Mouse (Mus musculus): ENCODE data around the gene E130308A19Rik. TPM values are rescaled to one million over a fixed set of nuclear protein-coding genes. Genes with fewer than 3 reads are reported as not detected.

Gene E130308A19Rik
- polyA plus RNA-seq, 1 experiment from 2014 or later = 8.3 TPM

DNA sequence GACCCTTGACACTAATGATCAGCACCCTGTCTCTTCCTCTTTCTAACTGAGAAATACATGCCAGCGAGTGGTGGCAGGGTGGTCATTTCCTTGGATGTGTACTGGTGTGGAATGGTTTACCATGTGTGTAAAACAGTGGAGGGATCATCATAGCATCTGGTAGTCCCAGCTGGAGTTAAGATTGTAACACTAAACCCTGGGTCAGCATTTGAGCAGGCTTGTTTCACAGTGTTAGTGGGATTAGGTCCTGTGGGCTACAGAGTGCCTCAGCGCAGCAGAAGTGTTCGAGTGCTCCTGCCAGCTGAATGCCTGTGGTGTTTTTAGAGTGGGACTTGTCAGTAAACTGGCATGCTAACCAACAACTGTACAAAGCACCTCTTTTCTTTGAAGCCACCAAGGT lies 42.0 kb downstream of the E130308A19Rik start:
- Histone ChIP-seq H3K4me3 (ENCODE audit: low read depth, low read length) (no peak overlapping the region), H3K9ac (ENCODE audit: low read depth, low read length) (no peak overlapping the region)
- 69% methylated on average over 3 of the region's 3 CpGs for WGBS (ENCODE audit: insufficient replicate concordance)

GRCm38 (mm10) chr4:59669131-59669530 lies 43.1 kb downstream of the E130308A19Rik start:
- no peak overlapping the region for H3K9ac ChIP-seq (ENCODE audit: low read depth, low read length)
- no peaks in the 10 kb centered on the region for H3K9me3 ChIP-seq (replicated peaks; ENCODE audit: control insufficient read depth, low read length)
- peaks cover 34% of the 10 kb centered on the region for H3K4me1 ChIP-seq (ENCODE audit: control insufficient read depth, low read depth, low read length)
- no peaks in the 10 kb centered on the region for H3K36me3 ChIP-seq (ENCODE audit: control insufficient read depth, insufficient read depth)
- H3K4me3 ChIP-seq (ENCODE audit: low read depth, low read length) = no peak overlapping the region
- H3K4me2 ChIP-seq (ENCODE audit: low read depth, low read length) = no peak overlapping the region
- H3K27me3 ChIP-seq (ENCODE audit: control insufficient read depth, insufficient read depth, low read depth, low read length) = no peaks in the 10 kb centered on the region
- H3K27ac ChIP-seq (ENCODE audit: low read length) = no peak overlapping the region
- WGBS (ENCODE audit: insufficient replicate concordance) = 61% methylated on average over 1 of the region's 1 CpGs
- ATAC-seq (ENCODE audit: low read depth) = no peak

More for the DNA sequence above, 42.0 kb downstream of the E130308A19Rik start:
- Histone ChIP-seq H3K27ac (ENCODE audit: low read length) (no peak overlapping the region), H3K36me3 (ENCODE audit: control insufficient read depth, insufficient read depth) (no peaks in the 10 kb centered on the region), H3K4me1 (ENCODE audit: control insufficient read depth, low read depth, low read length) (peaks cover 26% of the 10 kb centered on the region), H3K27me3 (ENCODE audit: control insufficient read depth, insufficient read depth, low read depth, low read length) (no peaks in the 10 kb centered on the region), H3K4me2 (ENCODE audit: low read depth, low read length) (no peak overlapping the region), H3K9me3 (replicated peaks; ENCODE audit: control insufficient read depth, low read length) (no peaks in the 10 kb centered on the region)
- ATAC-seq (ENCODE audit: low read depth) = no peak

DNA sequence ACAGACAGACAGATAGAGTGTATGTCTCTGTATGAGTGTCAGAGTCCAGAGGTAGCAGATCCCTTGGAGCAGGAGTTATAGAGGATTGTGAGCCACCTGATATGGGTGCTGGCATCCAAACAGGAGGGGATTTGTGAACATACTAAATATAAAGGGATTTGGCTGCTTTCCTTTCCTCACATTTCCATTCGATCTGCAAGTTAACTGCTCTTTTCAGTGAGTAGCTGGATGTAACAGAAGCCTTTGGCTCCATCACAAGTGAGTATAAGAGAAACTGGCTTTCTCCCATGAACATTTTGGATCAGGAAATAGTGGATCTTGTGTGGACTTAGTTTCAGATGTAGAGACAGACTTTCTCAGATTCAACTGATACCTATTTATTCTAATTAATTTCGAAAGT lies 44.0 kb downstream of the E130308A19Rik start:
- Histone ChIP-seq H3K4me3 (ENCODE audit: low read depth, low read length) (no peak overlapping the region), H3K9ac (ENCODE audit: low read depth, low read length) (no peak overlapping the region), H3K4me1 (ENCODE audit: control insufficient read depth, low read depth, low read length) (peaks cover 35% of the 10 kb centered on the region), H3K9me3 (replicated peaks; ENCODE audit: control insufficient read depth, low read length) (no peaks in the 10 kb centered on the region), H3K36me3 (ENCODE audit: control insufficient read depth, insufficient read depth) (no peaks in the 10 kb centered on the region), H3K4me2 (ENCODE audit: low read depth, low read length) (no peak overlapping the region), H3K27me3 (ENCODE audit: control insufficient read depth, insufficient read depth, low read depth, low read length) (no peaks in the 10 kb centered on the region), H3K27ac (ENCODE audit: low read length) (no peak overlapping the region)
- WGBS (ENCODE audit: insufficient replicate concordance) = 69% methylated on average over 2 of the region's 2 CpGs
- ATAC-seq (ENCODE audit: low read depth) = no peak

DNA sequence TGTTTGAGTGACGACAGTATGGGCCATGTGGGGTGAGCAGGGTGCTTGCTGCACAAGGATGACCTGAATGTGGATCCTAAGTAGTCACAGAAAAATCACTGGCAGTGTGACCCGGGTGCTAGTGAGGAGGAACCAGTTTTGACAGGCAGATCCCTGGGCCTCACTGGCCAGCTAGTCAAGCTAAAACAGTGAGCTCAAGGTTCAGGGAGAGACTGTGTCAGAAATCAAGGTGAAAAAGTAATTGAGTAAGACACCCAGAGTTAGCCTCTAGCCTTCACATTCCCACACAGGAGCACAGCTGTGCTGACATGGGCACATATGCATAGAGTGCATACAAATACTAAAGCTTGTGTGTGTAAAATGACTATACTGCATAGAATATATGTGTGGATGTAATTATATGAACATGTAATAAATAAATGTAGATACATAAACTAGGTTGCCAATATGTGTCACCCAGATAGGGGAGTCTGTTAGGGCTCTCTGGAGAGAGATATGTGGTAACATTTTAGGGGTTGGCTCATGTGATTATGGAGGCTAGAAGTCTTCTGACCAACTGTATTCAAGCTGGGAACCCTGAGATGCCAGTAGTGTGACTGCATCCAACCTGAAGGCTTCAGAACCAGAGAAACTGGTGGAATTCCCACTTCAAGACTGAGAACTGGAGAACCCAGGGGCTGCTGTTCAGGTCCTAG lies 47.6 kb downstream of the E130308A19Rik start:
- Histone ChIP-seq H3K27me3 (ENCODE audit: control insufficient read depth, insufficient read depth, low read depth, low read length) (no peaks in the 10 kb centered on the region), H3K27ac (ENCODE audit: low read length) (peak overlapping the region; percentile 51), H3K4me2 (ENCODE audit: low read depth, low read length) (no peak overlapping the region), H3K9me3 (replicated peaks; ENCODE audit: control insufficient read depth, low read length) (no peaks in the 10 kb centered on the region), H3K4me1 (ENCODE audit: control insufficient read depth, low read depth, low read length) (peaks cover 18% of the 10 kb centered on the region), H3K4me3 (ENCODE audit: low read depth, low read length) (no peak overlapping the region), H3K9ac (ENCODE audit: low read depth, low read length) (no peak overlapping the region), H3K36me3 (ENCODE audit: control insufficient read depth, insufficient read depth) (no peaks in the 10 kb centered on the region)
- peak; percentile 71; the same call in 1 of the 2 replicates for ATAC-seq (ENCODE audit: low read depth)
- WGBS (ENCODE audit: insufficient replicate concordance) = 52% methylated on average over 2 of the region's 2 CpGs

DNA sequence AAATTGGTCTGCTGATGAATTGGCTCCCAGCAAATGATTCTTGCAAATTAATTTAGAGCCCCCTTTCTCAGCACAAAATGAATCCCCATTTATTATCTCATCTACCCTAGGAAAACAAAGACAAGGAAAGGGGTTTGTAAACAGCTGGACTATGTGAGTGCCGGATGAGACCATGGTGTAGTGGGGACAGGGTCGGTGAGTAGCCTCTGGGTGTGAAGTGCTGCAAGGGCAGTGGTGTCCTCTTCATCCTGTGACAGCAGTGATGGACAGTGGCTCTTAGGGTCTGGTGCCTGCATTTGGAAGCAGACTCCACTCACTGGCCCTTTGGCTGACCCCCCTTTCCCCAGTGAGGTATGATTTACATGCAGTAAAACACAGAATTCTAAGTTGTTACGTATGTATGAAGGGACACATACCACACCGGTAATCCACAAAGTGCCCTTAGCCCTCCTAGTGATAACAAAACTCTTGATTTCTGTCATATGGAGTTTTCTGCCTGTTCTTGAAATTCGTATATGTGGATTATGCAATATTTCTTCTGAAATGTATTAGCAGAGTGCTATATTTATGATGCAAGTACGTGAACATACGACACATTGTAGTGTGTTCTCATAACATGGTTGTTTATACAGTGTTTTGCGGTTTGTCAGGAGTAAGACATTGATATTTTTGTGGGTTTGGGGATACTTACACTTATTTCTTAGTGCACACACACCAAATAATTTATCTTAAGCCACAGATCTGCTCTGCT lies 49.1 kb downstream of the E130308A19Rik start:
- H3K4me1 ChIP-seq (ENCODE audit: control insufficient read depth, low read depth, low read length) = peaks cover 18% of the 10 kb centered on the region
- no peak overlapping the region for H3K9ac ChIP-seq (ENCODE audit: low read depth, low read length)
- 64% methylated on average over 8 of the region's 8 CpGs for WGBS (ENCODE audit: insufficient replicate concordance)
- ATAC-seq (ENCODE audit: low read depth) = no peak
- H3K27ac ChIP-seq (ENCODE audit: low read length) = no peak overlapping the region
- no peaks in the 10 kb centered on the region for H3K36me3 ChIP-seq (ENCODE audit: control insufficient read depth, insufficient read depth)
- no peaks in the 10 kb centered on the region for H3K9me3 ChIP-seq (replicated peaks; ENCODE audit: control insufficient read depth, low read length)
- no peak overlapping the region for H3K4me2 ChIP-seq (ENCODE audit: low read depth, low read length)
- H3K4me3 ChIP-seq (ENCODE audit: low read depth, low read length) = no peak overlapping the region
- no peaks in the 10 kb centered on the region for H3K27me3 ChIP-seq (ENCODE audit: control insufficient read depth, insufficient read depth, low read depth, low read length)

- H3K27ac ChIP-seq (ENCODE audit: low read length) = no peak overlapping the region
- no peak overlapping the region for H3K4me2 ChIP-seq (ENCODE audit: low read depth, low read length)
- H3K9ac ChIP-seq (ENCODE audit: low read depth, low read length) = no peak overlapping the region
- 34% methylated on average over 3 of the region's 3 CpGs for WGBS (ENCODE audit: insufficient replicate concordance)
- H3K9me3 ChIP-seq (replicated peaks; ENCODE audit: control insufficient read depth, low read length) = no peaks in the 10 kb centered on the region
- H3K4me3 ChIP-seq (ENCODE audit: low read depth, low read length) = no peak overlapping the region
- ATAC-seq (ENCODE audit: low read depth) = no peak
- peaks cover 21% of the 10 kb centered on the region for H3K4me1 ChIP-seq (ENCODE audit: control insufficient read depth, low read depth, low read length)
- H3K27me3 ChIP-seq (ENCODE audit: control insufficient read depth, insufficient read depth, low read depth, low read length) = no peaks in the 10 kb centered on the region
- no peaks in the 10 kb centered on the region for H3K36me3 ChIP-seq (ENCODE audit: control insufficient read depth, insufficient read depth)
These were observed 49.7 kb downstream of the E130308A19Rik start for GRCm38 (mm10) chr4:59675699-59676098.

DNA sequence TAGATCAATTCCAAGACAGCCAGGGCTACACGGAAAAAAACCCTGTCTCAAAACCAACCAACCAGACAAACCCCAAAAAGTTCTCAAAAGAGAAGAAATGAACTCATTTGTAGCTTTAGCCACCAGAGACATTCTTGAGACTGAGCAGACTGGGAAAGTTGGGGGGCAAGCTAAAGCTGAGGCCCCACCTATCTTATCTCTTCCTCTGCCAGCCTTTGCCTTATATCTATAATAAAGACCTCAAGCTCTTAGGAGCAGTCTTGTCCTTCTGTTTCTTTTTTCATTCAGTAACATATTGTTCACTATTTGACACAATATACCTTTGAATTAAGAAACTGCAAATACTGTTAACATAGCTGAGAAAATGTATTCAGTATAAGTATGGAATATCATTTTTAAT lies 55.4 kb downstream of the E130308A19Rik start:
- Histone ChIP-seq H3K4me2 (ENCODE audit: low read depth, low read length) (no peak overlapping the region), H3K27ac (ENCODE audit: low read length) (no peak overlapping the region), H3K4me3 (ENCODE audit: low read depth, low read length) (no peak overlapping the region)

DNA sequence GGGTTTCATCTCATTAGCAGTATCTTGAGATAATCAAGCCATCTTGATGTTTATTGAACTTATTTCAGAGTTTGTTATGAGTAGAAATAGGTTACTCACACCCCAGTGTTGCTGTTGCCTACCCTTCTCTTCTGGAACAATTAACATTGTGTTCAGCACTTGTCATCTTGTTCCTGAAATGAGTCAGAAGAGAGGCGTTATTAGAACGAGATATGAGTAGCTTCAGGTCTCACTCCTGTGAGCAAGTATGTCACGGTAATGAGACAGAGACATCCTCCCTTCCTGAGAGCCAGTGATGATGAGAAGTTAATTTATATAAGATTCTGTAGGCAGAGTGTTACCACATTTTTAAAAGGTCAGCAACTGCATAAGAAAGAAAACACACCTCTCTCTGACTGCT lies 56.5 kb downstream of the E130308A19Rik start:
- H3K9ac ChIP-seq (ENCODE audit: low read depth, low read length) = peak overlapping the region; percentile 0; the same call in 1 of the 2 replicates
- 33% methylated on average over 3 of the region's 3 CpGs for WGBS (ENCODE audit: insufficient replicate concordance)
- no peaks in the 10 kb centered on the region for H3K9me3 ChIP-seq (replicated peaks; ENCODE audit: control insufficient read depth, low read length)
- H3K36me3 ChIP-seq (ENCODE audit: control insufficient read depth, insufficient read depth) = no peaks in the 10 kb centered on the region
- peak overlapping the region; percentile 49; the same call in 1 of the 2 replicates for H3K4me2 ChIP-seq (ENCODE audit: low read depth, low read length)
- H3K27ac ChIP-seq (ENCODE audit: low read length) = peak overlapping the region; percentile 84
- peaks cover 32% of the 10 kb centered on the region for H3K4me1 ChIP-seq (ENCODE audit: control insufficient read depth, low read depth, low read length)
- ATAC-seq (ENCODE audit: low read depth) = no peak
- H3K27me3 ChIP-seq (ENCODE audit: control insufficient read depth, insufficient read depth, low read depth, low read length) = no peaks in the 10 kb centered on the region
- H3K4me3 ChIP-seq (ENCODE audit: low read depth, low read length) = no peak overlapping the region

More for the DNA sequence above, 55.4 kb downstream of the E130308A19Rik start:
- Histone ChIP-seq H3K4me1 (ENCODE audit: control insufficient read depth, low read depth, low read length) (peaks cover 32% of the 10 kb centered on the region), H3K9me3 (replicated peaks; ENCODE audit: control insufficient read depth, low read length) (no peaks in the 10 kb centered on the region), H3K36me3 (ENCODE audit: control insufficient read depth, insufficient read depth) (no peaks in the 10 kb centered on the region), H3K27me3 (ENCODE audit: control insufficient read depth, insufficient read depth, low read depth, low read length) (no peaks in the 10 kb centered on the region), H3K9ac (ENCODE audit: low read depth, low read length) (no peak overlapping the region)
- ATAC-seq (ENCODE audit: low read depth) = peak; percentile 74
- WGBS (ENCODE audit: insufficient replicate concordance) = 24% methylated on average over 1 of the region's 1 CpGs

DNA sequence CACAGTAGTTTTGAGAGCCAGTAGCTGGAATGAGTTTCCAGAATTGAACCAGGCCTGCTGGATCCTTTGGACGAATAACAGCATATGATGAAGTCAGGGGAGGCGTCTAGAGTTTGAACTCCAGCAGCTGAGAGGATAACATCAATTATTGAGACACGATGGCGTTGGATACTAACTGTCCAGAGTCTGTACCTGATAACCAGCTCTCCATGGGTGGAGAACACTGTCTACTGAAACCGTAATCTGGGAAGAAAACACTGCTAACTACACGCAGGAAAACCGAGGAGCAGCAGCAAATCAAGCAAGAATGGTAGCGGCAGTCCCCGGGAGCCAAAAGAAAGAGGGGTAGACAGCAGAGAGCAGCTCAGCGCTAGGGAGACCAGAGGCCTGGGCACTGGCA lies 56.9 kb downstream of the E130308A19Rik start:
- peak overlapping the region; percentile 18; the same call in 1 of the 2 replicates for H3K4me3 ChIP-seq (ENCODE audit: low read depth, low read length)
- 24% methylated on average over 10 of the region's 10 CpGs for WGBS (ENCODE audit: insufficient replicate concordance)

More for the DNA sequence above, 56.9 kb downstream of the E130308A19Rik start:
- Histone ChIP-seq H3K27me3 (ENCODE audit: control insufficient read depth, insufficient read depth, low read depth, low read length) (no peaks in the 10 kb centered on the region), H3K4me1 (ENCODE audit: control insufficient read depth, low read depth, low read length) (peaks cover 32% of the 10 kb centered on the region), H3K27ac (ENCODE audit: low read length) (peak overlapping the region; percentile 84), H3K9me3 (replicated peaks; ENCODE audit: control insufficient read depth, low read length) (no peaks in the 10 kb centered on the region), H3K4me2 (ENCODE audit: low read depth, low read length) (peak overlapping the region; percentile 49), H3K36me3 (ENCODE audit: control insufficient read depth, insufficient read depth) (no peaks in the 10 kb centered on the region), H3K9ac (ENCODE audit: low read depth, low read length) (peak overlapping the region; percentile 26)
- ATAC-seq (ENCODE audit: low read depth) = peak; percentile 82

Data from liver, embryonic 16.5 days (tissue).